In genomic region chr6:6005762-6006431, GRCm38 (mm10) we compare ENCODE assay signal across 8 mouse cellular contexts.
DNase-seq lines count a peak whose midpoint lies in the region; ATAC-seq lines count a peak whose summit lies in the region.

No protein-coding gene starts in this region.

- DNase-seq in urinary bladder, adult 18-20 months (ENCODE audit: low spot score in 2 of 2) = peak; percentile 45 to 51
- no peak for DNase-seq in urinary bladder, postnatal 10 days (ENCODE audit: low spot score)
- DNase-seq in heart, adult 9 months (ENCODE audit: low spot score in 2 of 2) = peak; percentile 41 to 61
- DNase-seq in kidney, adult 8-10 months = peak; percentile 18 to 58
- DNase-seq in spleen, postnatal 36 days (ENCODE audit: low spot score in 2 of 2) = peak; percentile 7 to 14

- H3K4me1 ChIP-seq in embryonic facial prominence, embryonic 13.5 days = peaks cover 9% of the 10 kb centered on the region
- 0 out of 2 replicates have a peak, but pooled peaks cover 9% of the 10 kb centered on the region for H3K4me1 ChIP-seq in limb, embryonic 12.5 days (replicated peaks)
- peaks cover 5% of the 10 kb centered on the region for H3K4me1 ChIP-seq in midbrain, embryonic 12.5 days

- no peaks in the 10 kb centered on the region for H3K9me3 ChIP-seq in embryonic facial prominence, embryonic 13.5 days
- no peaks in the 10 kb centered on the region for H3K9me3 ChIP-seq in limb, embryonic 12.5 days
- H3K9me3 ChIP-seq in midbrain, embryonic 12.5 days = no peaks in the 10 kb centered on the region

- peak overlapping the region; percentile 71 for H3K9ac ChIP-seq in embryonic facial prominence, embryonic 13.5 days
- H3K9ac ChIP-seq in limb, embryonic 12.5 days (replicated peaks) = peak overlapping the region; percentile 58
- peak overlapping the region; percentile 52 for H3K9ac ChIP-seq in midbrain, embryonic 12.5 days (replicated peaks)

- H3K27me3 ChIP-seq in embryonic facial prominence, embryonic 13.5 days = peaks cover 27% of the 10 kb centered on the region
- H3K27me3 ChIP-seq in limb, embryonic 12.5 days = no peaks in the 10 kb centered on the region
- H3K27me3 ChIP-seq in midbrain, embryonic 12.5 days = 0 out of 2 replicates have a peak, but pooled peaks cover 4% of the 10 kb centered on the region

- peak; percentile 91 for ATAC-seq in embryonic facial prominence, embryonic 13.5 days (ENCODE audit: insufficient number of reproducible peaks, insufficient read depth, low FRiP score, low TSS enrichment, low read depth)
- peak; percentile 95 for ATAC-seq in limb, embryonic 12.5 days (ENCODE audit: insufficient number of reproducible peaks, insufficient read depth, low FRiP score, low TSS enrichment, low read depth)
- peak; percentile 95 for ATAC-seq in midbrain, embryonic 12.5 days (ENCODE audit: low FRiP score, low read depth)

- H3K4me2 ChIP-seq in embryonic facial prominence, embryonic 13.5 days = peak overlapping the region; percentile 87
- peak overlapping the region; percentile 80 for H3K4me2 ChIP-seq in limb, embryonic 12.5 days
- H3K4me2 ChIP-seq in midbrain, embryonic 12.5 days (replicated peaks) = peak overlapping the region; percentile 90

- 0 out of 2 replicates have a peak overlapping the region, but pooled peaks have one; percentile 22 for H3K27ac ChIP-seq in embryonic facial prominence, embryonic 13.5 days
- peak overlapping the region; percentile 68 for H3K27ac ChIP-seq in limb, embryonic 12.5 days
- no peak overlapping the region for H3K27ac ChIP-seq in midbrain, embryonic 12.5 days (replicated peaks)

- WGBS in embryonic facial prominence, embryonic 13.5 days = 2% methylated on average over 42 of the region's 42 CpGs
- WGBS in limb, embryonic 12.5 days = 2% methylated on average over 42 of the region's 42 CpGs
- WGBS in midbrain, embryonic 12.5 days = 2% methylated on average over 42 of the region's 42 CpGs

- no peaks in the 10 kb centered on the region for H3K36me3 ChIP-seq in embryonic facial prominence, embryonic 13.5 days
- H3K36me3 ChIP-seq in limb, embryonic 12.5 days = no peaks in the 10 kb centered on the region
- H3K36me3 ChIP-seq in midbrain, embryonic 12.5 days = no peaks in the 10 kb centered on the region

- H3K4me3 ChIP-seq in embryonic facial prominence, embryonic 13.5 days = peak overlapping the region; percentile 52
- peak overlapping the region; percentile 48 for H3K4me3 ChIP-seq in limb, embryonic 12.5 days (replicated peaks)
- peak overlapping the region; percentile 52 for H3K4me3 ChIP-seq in midbrain, embryonic 12.5 days
